Mouse (Mus musculus) liver, adult (tissue): ENCODE data around the gene Pikfyve.

Experiments used
- GATA4 ChIP-seq: IDR thresholded peaks from 2 replicates; pipeline ENCODE4 v1.6.1; 2014; ENCODE audit warnings: mild to moderate bottlenecking, low read length; ENCODE audit not compliant: insufficient replicate concordance

The Pikfyve gene

DNA sequence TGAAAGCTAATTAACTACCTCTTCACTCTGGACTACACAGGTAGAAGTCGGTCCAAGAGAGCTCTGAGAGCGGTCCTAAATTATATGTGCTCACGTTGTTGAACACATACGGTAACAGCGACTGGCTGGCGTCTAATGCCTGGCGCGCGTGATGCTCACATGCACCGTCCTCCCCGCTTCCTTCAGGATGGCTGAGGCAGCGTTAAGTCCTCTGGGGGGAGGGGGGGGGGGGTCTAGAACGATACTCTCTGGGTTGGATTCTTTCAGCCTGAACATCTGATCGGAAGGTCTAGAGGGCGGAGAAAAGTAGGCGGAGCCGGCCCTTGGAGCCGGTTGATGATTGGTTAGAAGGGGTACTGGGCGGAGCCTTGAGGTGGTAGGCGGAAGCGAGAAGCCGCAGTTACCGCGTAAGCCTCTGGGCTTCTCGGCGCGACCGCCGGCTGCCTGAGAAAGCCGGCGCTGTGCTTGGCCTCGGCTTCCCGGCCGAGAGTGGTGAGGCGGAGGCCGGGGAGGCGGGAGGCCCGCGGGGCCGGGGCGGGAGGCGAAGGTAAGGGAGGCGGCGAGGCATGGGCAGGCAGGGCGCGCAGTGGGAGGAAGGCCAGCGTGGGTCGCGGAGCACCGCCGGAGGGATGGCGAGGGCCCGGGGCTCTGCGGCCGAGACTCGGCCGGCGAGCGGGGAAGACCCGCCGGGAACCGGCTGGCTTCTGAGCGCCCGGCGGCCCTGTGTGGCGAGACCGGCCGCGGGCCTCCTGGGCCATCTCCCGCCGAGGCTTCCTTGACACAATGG lies at the start of gene Pikfyve, which contains the start of gene Idh1:
TSS of gene Pikfyve (plus strand) at position 397 of the 787 bp plus-strand sequence.
TSS of gene Idh1 (minus strand) at position 214 of the 787 bp plus-strand sequence.
- no peak for TF ChIP-seq GATA4

DNA sequence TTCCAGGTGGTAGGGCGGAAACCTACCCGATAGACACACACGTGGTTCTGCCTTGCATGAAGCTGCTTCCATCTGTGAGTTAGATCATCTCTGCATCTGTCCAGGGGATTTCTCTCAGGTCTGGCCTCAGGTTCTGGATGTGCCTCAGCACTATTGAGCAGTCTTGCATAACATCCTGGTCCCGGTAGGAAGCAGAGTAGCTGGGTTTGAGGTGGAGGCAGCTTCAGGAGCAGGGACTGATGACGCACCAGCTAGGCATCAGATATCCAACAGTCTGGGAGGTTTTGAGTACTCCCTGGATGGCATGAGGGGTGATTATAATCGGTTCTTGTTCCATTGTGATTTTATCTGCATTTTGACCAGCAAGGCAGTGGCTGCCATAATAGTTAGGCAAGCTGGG lies 48.9 kb upstream of the Pikfyve start:
- no peak for TF ChIP-seq GATA4

- no peak for TF ChIP-seq GATA4
Observed at GRCm38 (mm10) chr1:65144783-65145182, 41.7 kb upstream of the Pikfyve start.

- no peak for TF ChIP-seq GATA4
Observed at GRCm38 (mm10) chr1:65146601-65147000, 39.9 kb upstream of the Pikfyve start.

- TF ChIP-seq GATA4: no peak
Observed at GRCm38 (mm10) chr1:65147326-65147725, 39.2 kb upstream of the Pikfyve start.

- no peak for TF ChIP-seq GATA4
Observed at GRCm38 (mm10) chr1:65147971-65148370, 38.5 kb upstream of the Pikfyve start.

- TF ChIP-seq GATA4: no peak
Observed at GRCm38 (mm10) chr1:65154814-65155213, 31.7 kb upstream of the Pikfyve start.

DNA sequence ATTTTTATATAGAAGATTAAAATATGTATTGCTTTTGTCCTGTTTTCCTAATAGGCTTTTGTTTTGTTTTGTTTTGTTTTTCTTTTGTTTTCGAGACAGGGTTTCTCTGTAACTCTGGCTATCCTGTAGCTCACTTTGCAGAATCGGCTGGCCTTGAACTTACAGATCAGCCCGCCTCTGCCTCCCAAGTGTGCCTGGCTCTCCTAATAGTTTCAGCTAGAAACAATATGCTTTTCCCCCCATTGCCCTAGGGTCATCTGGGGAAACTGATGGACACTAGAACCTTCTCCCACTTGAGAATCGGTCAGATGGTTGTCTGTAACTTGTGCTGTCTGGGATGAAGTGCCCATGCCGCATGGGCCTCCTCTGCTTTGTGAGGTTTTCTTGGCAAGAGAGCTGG lies 30.4 kb upstream of the Pikfyve start:
- TF ChIP-seq GATA4: no peak

DNA sequence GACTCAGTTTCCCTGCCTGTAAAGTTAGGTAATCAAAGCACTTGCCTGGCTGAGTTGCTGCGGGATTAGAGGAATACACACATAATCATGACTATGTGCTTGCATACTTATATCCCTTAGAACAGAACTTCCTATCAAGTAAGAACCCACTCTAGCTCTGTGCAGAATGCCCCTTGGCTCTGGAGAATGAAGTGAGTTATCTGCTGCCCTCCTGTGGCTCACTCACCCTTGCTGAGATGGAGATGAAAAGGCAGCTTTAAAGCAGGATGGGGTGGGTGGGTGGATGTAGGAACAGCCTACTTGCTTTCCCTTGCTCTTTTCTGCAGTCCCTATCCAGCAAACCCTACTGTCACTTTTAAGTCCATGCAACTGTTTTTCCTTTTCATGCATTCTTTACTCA lies 24.3 kb upstream of the Pikfyve start:
- no peak for TF ChIP-seq GATA4

- TF ChIP-seq GATA4: no peak
Observed at GRCm38 (mm10) chr1:65167496-65167895, 19.0 kb upstream of the Pikfyve start.

DNA sequence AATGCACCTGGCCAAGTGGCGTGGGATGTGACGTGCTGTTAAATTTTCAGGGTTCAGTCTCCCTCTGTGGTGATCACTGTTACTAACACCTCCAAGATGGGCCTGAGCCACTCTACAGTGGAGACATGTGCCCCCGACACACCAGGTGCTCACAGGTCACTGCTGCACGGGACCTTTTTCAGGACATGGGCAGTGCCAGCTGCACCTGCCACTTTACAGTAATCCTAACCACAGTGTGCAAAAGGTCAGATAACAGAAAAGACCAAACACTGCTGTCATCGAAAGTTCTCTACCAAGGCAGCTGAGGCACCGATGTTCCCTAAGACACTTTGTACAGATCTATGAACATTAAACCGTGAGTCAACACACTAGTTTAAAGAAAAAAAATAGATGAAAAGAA lies 16.9 kb upstream of the Pikfyve start:
- TF ChIP-seq GATA4: no peak

- no peak for TF ChIP-seq GATA4
Observed at GRCm38 (mm10) chr1:65169947-65170346, 16.5 kb upstream of the Pikfyve start.

DNA sequence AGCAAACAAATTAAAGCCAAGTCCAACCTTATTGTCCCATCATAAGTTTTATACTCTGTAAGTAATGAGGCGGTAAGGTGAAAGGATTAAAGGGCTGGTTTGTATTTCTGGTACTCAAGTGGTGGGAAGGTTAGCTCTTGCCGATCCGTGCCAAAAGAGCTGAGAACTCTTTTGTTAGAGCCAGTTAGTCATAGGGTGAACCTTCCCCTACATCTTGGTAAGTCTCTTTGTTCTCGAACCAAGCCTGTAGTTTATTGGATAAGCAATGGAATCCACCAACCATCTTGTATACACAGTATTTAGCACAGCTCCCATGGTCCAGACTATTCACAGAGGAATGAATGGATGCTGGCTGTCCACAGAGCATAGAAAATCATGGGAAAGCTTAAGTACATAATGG lies 14.9 kb upstream of the Pikfyve start:
- TF ChIP-seq GATA4: no peak

- TF ChIP-seq GATA4: no peak
Observed at GRCm38 (mm10) chr1:65173716-65174115, 12.8 kb upstream of the Pikfyve start.

DNA sequence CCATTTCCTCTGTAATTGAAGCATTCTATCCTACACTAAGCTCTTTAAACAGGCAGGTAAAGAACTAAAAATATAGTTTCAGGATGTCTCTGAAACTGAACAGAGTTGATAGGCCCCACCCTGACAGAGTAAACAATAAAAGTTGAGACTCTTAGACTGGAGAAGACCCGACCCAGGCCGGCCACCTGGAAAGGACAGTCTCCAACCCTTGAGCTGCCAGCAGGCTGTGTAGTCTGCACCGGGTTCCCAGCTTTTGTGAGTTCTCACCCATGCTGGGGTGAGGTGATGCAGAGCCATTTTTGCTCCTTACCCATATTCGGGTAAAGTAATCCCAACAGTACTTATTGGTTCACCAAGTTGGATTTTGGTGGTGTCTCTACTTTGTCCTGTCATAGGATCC lies 10.3 kb upstream of the Pikfyve start:
- TF ChIP-seq GATA4: no peak

GRCm38 (mm10) chr1:65176912-65177311 lies 9.6 kb upstream of the Pikfyve start:
- no peak for TF ChIP-seq GATA4

DNA sequence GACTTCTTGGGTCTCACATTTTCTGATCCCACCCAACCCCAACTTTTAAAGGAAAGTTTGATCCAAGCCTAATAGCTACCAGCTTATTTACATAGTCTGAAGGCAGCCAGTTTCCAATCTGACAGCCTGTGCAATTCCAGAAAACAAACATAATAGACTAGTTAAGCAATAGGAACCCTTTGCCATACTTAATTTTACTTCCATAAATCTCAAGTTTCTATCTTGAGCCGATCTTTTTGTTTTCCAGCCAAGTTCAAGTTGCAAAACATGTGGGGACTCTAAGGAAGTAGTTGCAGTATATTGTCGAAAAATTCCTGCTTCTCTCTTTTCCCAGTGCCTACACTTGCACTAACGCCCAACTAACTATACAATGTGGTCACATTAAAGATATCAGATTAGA lies 9.0 kb upstream of the Pikfyve start:
- TF ChIP-seq GATA4: no peak
